Mouse (Mus musculus) cerebellum, adult 2 months (tissue): ENCODE measurements around the gene Eif2b5.
A peak's percentile ranks its signal among the peaks of the same experiment; 100 is the strongest.

ENCODE experiments used
- CTCF ChIP-seq: fragments of 200-500 bp; IDR thresholded peaks from 2 replicates; pipeline ENCODE4 v1.5.1; 2011; ENCODE audit warnings: low read depth, mild to moderate bottlenecking, control low read depth, low read length, moderate library complexity, borderline replicate concordance; ENCODE audit not compliant: insufficient read depth
- POLR2A ChIP-seq: fragments of 200-500 bp; IDR thresholded peaks from 2 replicates; pipeline ENCODE4 v1.6.1; 2011; ENCODE audit warnings: low read length, control low read depth, borderline replicate concordance; ENCODE audit not compliant: insufficient read depth

DNA sequence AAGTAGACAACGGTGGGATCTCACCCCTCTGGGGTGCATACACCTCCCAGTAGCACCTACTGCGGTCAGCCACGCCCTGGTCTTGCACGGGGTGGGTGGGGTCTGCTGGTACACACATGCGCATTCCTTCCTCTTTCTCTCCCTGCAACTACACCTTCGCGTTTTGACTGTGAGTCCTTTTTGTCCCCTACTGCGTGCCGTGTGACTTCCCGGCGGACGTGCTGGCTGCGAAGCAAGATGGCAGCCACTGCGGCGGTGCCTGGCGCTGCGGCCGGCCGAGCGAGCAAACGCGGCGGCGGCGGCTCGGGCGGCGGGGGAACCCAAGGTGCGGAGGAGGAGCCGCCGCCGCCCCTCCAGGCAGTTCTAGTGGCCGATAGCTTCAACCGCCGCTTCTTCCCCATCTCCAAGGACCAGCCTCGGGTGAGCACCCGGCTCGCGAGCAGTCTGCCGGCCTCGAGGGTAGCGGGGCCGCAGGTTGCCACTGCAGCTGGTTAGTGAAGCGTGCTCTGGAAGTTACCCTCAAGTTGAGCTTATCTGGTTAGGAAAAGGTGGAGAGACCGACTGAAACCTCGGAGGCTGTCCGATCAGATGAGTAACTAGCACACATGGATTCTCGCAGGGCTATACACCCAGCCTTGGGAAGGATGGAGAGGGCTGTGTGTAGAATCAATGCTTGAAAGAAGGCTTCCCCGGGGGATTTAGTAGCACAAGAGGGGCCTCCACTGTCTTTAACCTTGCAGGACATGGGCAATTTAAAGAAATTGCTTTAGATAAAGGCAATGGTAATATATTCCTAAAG is at the start of gene Eif2b5:
- TF ChIP-seq CTCF (no peak), POLR2A (peak; percentile 87)
